Mouse (Mus musculus) erythroblast, adult 5-6 weeks (primary cell): ENCODE data around the gene Fam19a1. TPM values are rescaled to one million over a fixed set of nuclear protein-coding genes. Genes with fewer than 3 reads are reported as not detected.

Experiments
- ATAC-seq: replicated peaks from 2 replicates; pipeline ENCODE4 v1.8.0; 2016; ENCODE audit warnings: moderate number of reproducible peaks, mild to moderate bottlenecking, moderate TSS enrichment, inconsistent platforms; ENCODE audit not compliant: poor library complexity, low FRiP score, severe bottlenecking
- total RNA-seq, 2 experiments: library from RNA; stranded (forward) in 1 of 2; stranded (reverse) in 1 of 2; fragments of 150-400 nt in 1 of 2; fragments of 200-764, 138-1000 nt in 1 of 2; gene quantifications; 2 replicates each; pipeline versions ENCODE4 v1.2.3 to v1.2.4; 2015 to 2017; ENCODE audit warnings: low replicate concordance in 2 of 2

Fam19a1 gene
- total RNA-seq, 2 experiments from 2014 or later, result not detected

GRCm38 (mm10) chr6:96631518-96631917 lies 518.6 kb downstream of the Fam19a1 start:
- no peak for ATAC-seq

GRCm38 (mm10) chr6:96632243-96632642 lies 519.3 kb downstream of the Fam19a1 start:
- no peak for ATAC-seq

GRCm38 (mm10) chr6:96635663-96636062 lies 522.7 kb downstream of the Fam19a1 start:
- ATAC-seq, result no peak

- no peak for ATAC-seq
These were observed 535.8 kb downstream of the Fam19a1 start for GRCm38 (mm10) chr6:96648742-96649141.

- ATAC-seq, result no peak
These were observed 536.3 kb downstream of the Fam19a1 start for GRCm38 (mm10) chr6:96649267-96649666.

- no peak for ATAC-seq
These were observed 553.4 kb downstream of the Fam19a1 start for GRCm38 (mm10) chr6:96666311-96666710.

GRCm38 (mm10) chr6:96677813-96678212 lies 564.9 kb downstream of the Fam19a1 start:
- ATAC-seq, result no peak

Other genes with a start within 250 kb of the Fam19a1 start
- gene 1700123L14Rik, start 53.1 kb downstream of the Fam19a1 start, total RNA-seq (2015; ENCODE audit: low replicate concordance), result not detected in 2 replicates
- not detected in 2 replicates for gene 1700123L14Rik, start 53.1 kb downstream of the Fam19a1 start, total RNA-seq (2017; ENCODE audit: low replicate concordance)